Comparison of ENCODE assay signal across 14 mouse cellular contexts in the genomic region with DNA sequence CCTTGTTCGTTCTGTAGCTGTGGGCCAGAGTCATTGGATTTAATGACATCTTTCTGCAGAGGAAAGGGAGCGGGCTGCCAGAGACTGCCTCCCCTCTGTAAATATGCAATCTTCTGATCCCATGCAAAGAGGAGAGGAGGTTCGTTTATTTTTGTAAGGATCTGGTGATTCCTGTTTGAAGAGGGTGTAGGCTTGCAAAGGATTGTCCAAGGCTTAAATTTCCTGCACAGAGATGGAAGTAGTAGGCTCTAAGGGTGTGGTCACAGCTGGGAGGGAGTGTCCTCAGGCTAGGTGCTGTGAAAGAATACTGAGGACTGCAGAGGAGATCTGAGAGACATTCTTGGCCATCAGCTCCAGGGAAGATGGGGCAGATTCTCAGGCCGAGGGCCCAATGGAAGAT. TPM values are rescaled to one million over a fixed set of nuclear protein-coding genes. Genes with fewer than 3 reads are reported as not detected.
DNase-seq lines count a peak whose midpoint lies in the region; ATAC-seq and TF ChIP-seq lines count a peak whose summit lies in the region.
"Had no signal": no experiment of that assay in that cellular context is flagged by ENCODE, and none has a peak within 500 bp of the region (broad histone marks: within the 10 kb centered on the region; RNA-seq: fewer than 3 reads in every experiment).

No protein-coding gene starts in this region.

- intact Hi-C loops in heart, postnatal 25 days (cut with DNase I), result no loop called here

- H3K4me3 ChIP-seq in heart, embryonic 12.5 days, result no peak overlapping the region
- no peak overlapping the region for H3K4me3 ChIP-seq in lung, embryonic 14.5 days (ENCODE audit: low read depth, low read length)
- no peak overlapping the region for H3K4me3 ChIP-seq in embryonic fibroblast, embryonic 13.5 days (ENCODE audit: insufficient read depth, low read length)
- H3K4me3 ChIP-seq in stomach, embryonic 14.5 days (ENCODE audit: low read depth, low read length), result no peak overlapping the region

- DNase-seq in heart, postnatal 25 days (ENCODE audit: low spot score), result no peak
- DNase-seq in lung, embryonic 14.5 days, result no peak
- DNase-seq in lung, postnatal 14 days, result no peak
- DNase-seq in thymus, postnatal 10 days (ENCODE audit: low spot score in 2 of 2), result no peak
- DNase-seq: cerebellum, adult 9-10 months; gastrocnemius, postnatal 14 days; kidney, postnatal 36 days; liver; thymus, postnatal 25 days had no signal

- no peaks in the 10 kb centered on the region for H3K27me3 ChIP-seq in heart, embryonic 12.5 days (replicated peaks)
- no peaks in the 10 kb centered on the region for H3K27me3 ChIP-seq in lung, embryonic 14.5 days (ENCODE audit: insufficient read depth, low read length)
- H3K27me3 ChIP-seq in stomach, embryonic 14.5 days (ENCODE audit: control insufficient read depth, insufficient read depth, low read length), result no peaks in the 10 kb centered on the region

- H3K4me1 ChIP-seq in heart, embryonic 12.5 days (replicated peaks), result peaks cover 74% of the 10 kb centered on the region
- H3K4me1 ChIP-seq in lung, embryonic 14.5 days (ENCODE audit: insufficient read depth), result peaks cover 29% of the 10 kb centered on the region
- H3K4me1 ChIP-seq in embryonic fibroblast, embryonic 13.5 days (ENCODE audit: control insufficient read depth, insufficient read depth, low read length), result peaks cover 12% of the 10 kb centered on the region
- peaks cover 17% of the 10 kb centered on the region for H3K4me1 ChIP-seq in stomach, embryonic 14.5 days (ENCODE audit: control insufficient read depth, insufficient read depth, low read length)

- H3K4me2 ChIP-seq in heart, embryonic 12.5 days, result peak overlapping the region; percentile 57
- peak overlapping the region; percentile 13; the same call in 1 of the 2 replicates for H3K4me2 ChIP-seq in lung, embryonic 14.5 days
- H3K4me2 ChIP-seq in stomach, embryonic 14.5 days (replicated peaks; ENCODE audit: low read depth, low read length), result no peak overlapping the region
- H3K4me2 ChIP-seq: hindbrain, embryonic 14.5 days had no signal

- ATAC-seq in heart, embryonic 12.5 days (ENCODE audit: insufficient number of reproducible peaks, low FRiP score), result no peak
- no peak for ATAC-seq in lung, embryonic 14.5 days (ENCODE audit: insufficient read depth)
- ATAC-seq in stomach, embryonic 14.5 days (ENCODE audit: insufficient number of reproducible peaks, insufficient read depth, low FRiP score, low read depth), result peak; percentile 56; the same call in 1 of the 2 replicates
- ATAC-seq: forebrain, embryonic 14.5 days had no signal

- peak overlapping the region; percentile 96 for H3K27ac ChIP-seq in heart, embryonic 12.5 days (ENCODE audit: poor library complexity, severe bottlenecking)
- peak overlapping the region; percentile 71 for H3K27ac ChIP-seq in lung, embryonic 14.5 days (ENCODE audit: low read depth)
- H3K27ac ChIP-seq in embryonic fibroblast, embryonic 13.5 days (ENCODE audit: insufficient read depth, low read length), result peak overlapping the region; percentile 7; the same call in 1 of the 2 replicates
- peak overlapping the region; percentile 66; the same call in 1 of the 2 replicates for H3K27ac ChIP-seq in stomach, embryonic 14.5 days (ENCODE audit: low read length)

- 28% methylated on average over 4 of the region's 4 CpGs for WGBS in heart, embryonic 12.5 days
- WGBS in lung, embryonic 14.5 days, result 23% methylated on average over 4 of the region's 4 CpGs
- 29% methylated on average over 4 of the region's 4 CpGs for WGBS in stomach, embryonic 14.5 days

- H3K9ac ChIP-seq in heart, embryonic 12.5 days, result peak overlapping the region; percentile 54
- no peak overlapping the region for H3K9ac ChIP-seq in lung, embryonic 14.5 days
- H3K9ac ChIP-seq in stomach, embryonic 14.5 days (replicated peaks; ENCODE audit: low read depth, low read length), result no peak overlapping the region
- H3K9ac ChIP-seq: hindbrain, embryonic 14.5 days had no signal

- TF ChIP-seq CTCF in lung, embryonic 14.5 days (IDR thresholded peaks at IDR 0.05; ENCODE audit: low read depth), result no peak
- TF ChIP-seq CTCF in embryonic fibroblast, embryonic 13.5 days (IDR thresholded peaks at IDR 0.05; ENCODE audit: borderline replicate concordance, insufficient read depth, low read length), result no peak

- H3K9me3 ChIP-seq in heart, embryonic 12.5 days (replicated peaks), result no peaks in the 10 kb centered on the region
- no peaks in the 10 kb centered on the region for H3K9me3 ChIP-seq in lung, embryonic 14.5 days (ENCODE audit: low read depth, low read length)
- no peaks in the 10 kb centered on the region for H3K9me3 ChIP-seq in stomach, embryonic 14.5 days (ENCODE audit: control insufficient read depth, low read depth, low read length)

- TF ChIP-seq POLR2A in embryonic fibroblast, embryonic 13.5 days (IDR thresholded peaks at IDR 0.05; ENCODE audit: low read depth, low read length), result no peak

- no peaks in the 10 kb centered on the region for H3K36me3 ChIP-seq in heart, embryonic 12.5 days
- H3K36me3 ChIP-seq in lung, embryonic 14.5 days (ENCODE audit: insufficient read depth), result no peaks in the 10 kb centered on the region
- no peaks in the 10 kb centered on the region for H3K36me3 ChIP-seq in stomach, embryonic 14.5 days (ENCODE audit: control insufficient read depth, insufficient read depth, low read length)

RNA-seq across cellular contexts. Expression of gene Arhgap31, which starts 58.8 kb away (rescaled TPM):
- 43.1 and 47.7 TPM in 2 replicates for polyA plus RNA-seq in heart, embryonic 12.5 days (2016; fragmentation: Nextera tagmentation; extraction: Ambion mirVana)
- total RNA-seq in heart, postnatal 25 days (2021), result 10 to 100 TPM; 34.8 to 48.2 TPM
- polyA plus RNA-seq in lung, embryonic 14.5 days (2014; fragmentation: Nextera tagmentation; extraction: Ambion mirVana), result 21.6 and 22.0 TPM in 2 replicates
- 27.7 and 31.1 TPM in 2 replicates for polyA plus RNA-seq in embryonic fibroblast, embryonic 13.5 days (2011; ENCODE audit: insufficient read length, low read depth, missing spikeins)
- 13.6 and 14.8 TPM in 2 replicates for polyA plus RNA-seq in stomach, embryonic 14.5 days (2014; fragmentation: Nextera tagmentation; extraction: Ambion mirVana)

Comparison
In these comparisons a context has a peak if more than half of its experiments do, and no peak if none do; other contexts are left out.
1. H3K27ac ChIP-seq: peak in every context shown above with its lines; median percentile 96 in heart, embryonic 12.5 days; 71 in lung, embryonic 14.5 days; 66 in stomach, embryonic 14.5 days; 7 in embryonic fibroblast, embryonic 13.5 days.